Mouse (Mus musculus): Measurements from ENCODE around the gene Arl14. TPM values are rescaled to one million over a fixed set of nuclear protein-coding genes. Genes with fewer than 3 reads are reported as not detected.

Gene Arl14
- polyA plus RNA-seq, 1 experiment from 2014 or later = not detected

DNA sequence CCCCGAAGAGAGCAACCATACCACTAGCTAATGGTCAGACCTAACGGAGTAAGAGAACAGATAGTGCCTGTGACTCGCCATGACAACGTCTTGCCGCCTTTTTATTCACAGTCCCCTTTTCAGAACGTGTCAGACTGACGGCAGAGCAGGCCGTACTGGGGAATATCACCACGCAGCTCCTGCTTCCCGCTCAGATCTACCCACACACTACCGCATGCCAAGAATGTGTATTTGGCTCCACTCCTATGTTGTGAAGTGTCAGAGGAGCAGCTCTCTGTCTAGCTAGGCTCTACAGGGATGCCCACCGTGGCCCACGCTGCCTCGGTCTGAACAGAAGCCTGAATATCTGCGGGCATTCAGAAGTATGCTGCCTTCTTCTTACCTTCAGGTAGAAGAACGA lies 35.6 kb upstream of the Arl14 start:
- H3K4me2 ChIP-seq = no peak overlapping the region
- H3K4me3 ChIP-seq (ENCODE audit: low read depth, low read length) = no peak overlapping the region
- no peaks in the 10 kb centered on the region for H3K36me3 ChIP-seq (ENCODE audit: control insufficient read depth, insufficient read depth, low read length)
- no peaks in the 10 kb centered on the region for H3K9me3 ChIP-seq (ENCODE audit: control insufficient read depth, low read length)
- 82% methylated on average over 16 of the region's 16 CpGs for WGBS
- ATAC-seq (replicated peaks; ENCODE audit: low FRiP score) (no peak), DNase-seq (ENCODE audit: low spot score) (no peak)
- H3K9ac ChIP-seq (ENCODE audit: low read depth, low read length) = no peak overlapping the region
- H3K4me1 ChIP-seq (replicated peaks; ENCODE audit: control insufficient read depth, insufficient read depth, low read length) = no peaks in the 10 kb centered on the region
- no peaks in the 10 kb centered on the region for H3K27me3 ChIP-seq (replicated peaks; ENCODE audit: control insufficient read depth, insufficient read depth, low read length)
- no peak overlapping the region for H3K27ac ChIP-seq (ENCODE audit: low read depth, low read length)

GRCm38 (mm10) chr3:69192995-69193394 lies 29.2 kb upstream of the Arl14 start:
- H3K9ac ChIP-seq (ENCODE audit: low read depth, low read length) = no peak overlapping the region
- no peaks in the 10 kb centered on the region for H3K9me3 ChIP-seq (ENCODE audit: control insufficient read depth, low read length)
- DNase-seq (ENCODE audit: low spot score) = no peak
- no peak overlapping the region for H3K4me2 ChIP-seq
- ATAC-seq (replicated peaks; ENCODE audit: low FRiP score) = no peak
- WGBS = 85% methylated on average over 3 of the region's 3 CpGs
- H3K4me1 ChIP-seq (replicated peaks; ENCODE audit: control insufficient read depth, insufficient read depth, low read length) = no peaks in the 10 kb centered on the region
- no peaks in the 10 kb centered on the region for H3K36me3 ChIP-seq (ENCODE audit: control insufficient read depth, insufficient read depth, low read length)
- H3K27ac ChIP-seq (ENCODE audit: low read depth, low read length) = no peak overlapping the region
- no peaks in the 10 kb centered on the region for H3K27me3 ChIP-seq (replicated peaks; ENCODE audit: control insufficient read depth, insufficient read depth, low read length)
- no peak overlapping the region for H3K4me3 ChIP-seq (ENCODE audit: low read depth, low read length)

DNA sequence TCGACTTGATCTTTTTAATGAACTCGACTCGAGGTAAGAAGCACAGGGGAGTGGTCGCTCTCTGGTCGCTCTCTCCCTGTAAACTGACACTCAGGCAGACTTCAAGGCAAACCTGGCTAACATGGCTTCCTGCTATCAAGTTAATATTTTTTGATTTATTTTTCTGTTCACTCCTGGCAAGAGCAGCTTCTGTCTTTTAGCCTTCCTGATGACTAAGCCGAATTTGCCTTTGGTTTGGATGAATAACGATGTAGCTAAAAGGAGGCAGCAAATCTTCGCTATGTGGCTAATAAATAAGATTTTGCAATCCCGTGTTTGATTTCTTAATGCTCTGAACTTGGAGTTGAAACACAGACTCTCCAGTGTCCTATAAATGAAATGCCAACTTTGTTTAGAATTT lies 27.7 kb upstream of the Arl14 start:
- no peak overlapping the region for H3K27ac ChIP-seq (ENCODE audit: low read depth, low read length)
- ATAC-seq (replicated peaks; ENCODE audit: low FRiP score) = no peak
- no peak overlapping the region for H3K9ac ChIP-seq (ENCODE audit: low read depth, low read length)
- H3K36me3 ChIP-seq (ENCODE audit: control insufficient read depth, insufficient read depth, low read length) = no peaks in the 10 kb centered on the region
- no peaks in the 10 kb centered on the region for H3K4me1 ChIP-seq (replicated peaks; ENCODE audit: control insufficient read depth, insufficient read depth, low read length)
- no peaks in the 10 kb centered on the region for H3K9me3 ChIP-seq (ENCODE audit: control insufficient read depth, low read length)
- no peak for DNase-seq (ENCODE audit: low spot score)
- H3K27me3 ChIP-seq (replicated peaks; ENCODE audit: control insufficient read depth, insufficient read depth, low read length) = no peaks in the 10 kb centered on the region
- WGBS = 62% methylated on average over 9 of the region's 9 CpGs
- H3K4me3 ChIP-seq (ENCODE audit: low read depth, low read length) = no peak overlapping the region
- no peak overlapping the region for H3K4me2 ChIP-seq

DNA sequence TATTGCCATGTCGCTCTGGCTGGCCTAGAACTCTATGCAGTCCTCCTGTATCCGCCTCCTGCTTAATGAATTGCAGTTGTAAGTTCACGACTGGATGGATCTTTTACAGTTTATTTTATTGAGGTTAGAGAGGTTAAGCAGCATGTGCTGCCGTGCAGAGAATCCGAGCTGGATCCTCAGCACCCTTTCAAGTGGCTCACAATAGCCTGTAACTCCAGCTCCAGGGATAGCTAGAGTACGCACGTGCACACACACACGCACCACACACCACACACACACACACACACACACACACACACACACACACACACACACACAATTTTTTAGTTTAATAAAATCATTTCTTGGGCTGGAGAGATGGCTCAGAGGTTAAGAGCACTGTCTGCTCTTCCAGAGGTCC lies 27.0 kb upstream of the Arl14 start:
- no peak overlapping the region for H3K9ac ChIP-seq (ENCODE audit: low read depth, low read length)
- 75% methylated on average over 8 of the region's 8 CpGs for WGBS
- H3K27ac ChIP-seq (ENCODE audit: low read depth, low read length) = no peak overlapping the region
- ATAC-seq (replicated peaks; ENCODE audit: low FRiP score) = no peak
- no peak overlapping the region for H3K4me2 ChIP-seq
- no peaks in the 10 kb centered on the region for H3K27me3 ChIP-seq (replicated peaks; ENCODE audit: control insufficient read depth, insufficient read depth, low read length)
- DNase-seq (ENCODE audit: low spot score) = no peak
- no peaks in the 10 kb centered on the region for H3K4me1 ChIP-seq (replicated peaks; ENCODE audit: control insufficient read depth, insufficient read depth, low read length)
- H3K4me3 ChIP-seq (ENCODE audit: low read depth, low read length) = no peak overlapping the region
- no peaks in the 10 kb centered on the region for H3K36me3 ChIP-seq (ENCODE audit: control insufficient read depth, insufficient read depth, low read length)
- no peaks in the 10 kb centered on the region for H3K9me3 ChIP-seq (ENCODE audit: control insufficient read depth, low read length)

- no peak for DNase-seq (ENCODE audit: low spot score)
- no peaks in the 10 kb centered on the region for H3K27me3 ChIP-seq (replicated peaks; ENCODE audit: control insufficient read depth, insufficient read depth, low read length)
Observed at GRCm38 (mm10) chr3:69198098-69198497, 24.1 kb upstream of the Arl14 start.

GRCm38 (mm10) chr3:69200251-69200650 lies 22.0 kb upstream of the Arl14 start:
- H3K27ac ChIP-seq (ENCODE audit: low read depth, low read length) = no peak overlapping the region
- no peak overlapping the region for H3K9ac ChIP-seq (ENCODE audit: low read depth, low read length)
- ATAC-seq (replicated peaks; ENCODE audit: low FRiP score) (no peak), DNase-seq (ENCODE audit: low spot score) (no peak)
- H3K4me1 ChIP-seq (replicated peaks; ENCODE audit: control insufficient read depth, insufficient read depth, low read length) = peaks cover 2% of the 10 kb centered on the region
- WGBS = 80% methylated on average over 1 of the region's 1 CpGs
- H3K4me2 ChIP-seq = no peak overlapping the region
- no peak overlapping the region for H3K4me3 ChIP-seq (ENCODE audit: low read depth, low read length)
- no peaks in the 10 kb centered on the region for H3K27me3 ChIP-seq (replicated peaks; ENCODE audit: control insufficient read depth, insufficient read depth, low read length)
- no peaks in the 10 kb centered on the region for H3K36me3 ChIP-seq (ENCODE audit: control insufficient read depth, insufficient read depth, low read length)
- no peaks in the 10 kb centered on the region for H3K9me3 ChIP-seq (ENCODE audit: control insufficient read depth, low read length)

More at GRCm38 (mm10) chr3:69198098-69198497, 24.1 kb upstream of the Arl14 start:
- H3K9ac ChIP-seq (ENCODE audit: low read depth, low read length) = no peak overlapping the region
- ATAC-seq (replicated peaks; ENCODE audit: low FRiP score) = no peak
- H3K36me3 ChIP-seq (ENCODE audit: control insufficient read depth, insufficient read depth, low read length) = no peaks in the 10 kb centered on the region
- H3K4me1 ChIP-seq (replicated peaks; ENCODE audit: control insufficient read depth, insufficient read depth, low read length) = no peaks in the 10 kb centered on the region
- H3K9me3 ChIP-seq (ENCODE audit: control insufficient read depth, low read length) = no peaks in the 10 kb centered on the region
- no peak overlapping the region for H3K27ac ChIP-seq (ENCODE audit: low read depth, low read length)
- no peak overlapping the region for H3K4me2 ChIP-seq
- H3K4me3 ChIP-seq (ENCODE audit: low read depth, low read length) = no peak overlapping the region
- 68% methylated on average over 2 of the region's 2 CpGs for WGBS

GRCm38 (mm10) chr3:69201206-69201605 lies 21.0 kb upstream of the Arl14 start:
- Histone ChIP-seq H3K4me2 (no peak overlapping the region), H3K36me3 (ENCODE audit: control insufficient read depth, insufficient read depth, low read length) (no peaks in the 10 kb centered on the region), H3K27ac (ENCODE audit: low read depth, low read length) (no peak overlapping the region), H3K27me3 (replicated peaks; ENCODE audit: control insufficient read depth, insufficient read depth, low read length) (no peaks in the 10 kb centered on the region), H3K9ac (ENCODE audit: low read depth, low read length) (no peak overlapping the region), H3K4me3 (ENCODE audit: low read depth, low read length) (no peak overlapping the region), H3K9me3 (ENCODE audit: control insufficient read depth, low read length) (no peaks in the 10 kb centered on the region), H3K4me1 (replicated peaks; ENCODE audit: control insufficient read depth, insufficient read depth, low read length) (peaks cover 5% of the 10 kb centered on the region)
- DNase-seq (ENCODE audit: low spot score) (no peak), ATAC-seq (replicated peaks; ENCODE audit: low FRiP score) (no peak)
- 58% methylated on average over 2 of the region's 2 CpGs for WGBS

DNA sequence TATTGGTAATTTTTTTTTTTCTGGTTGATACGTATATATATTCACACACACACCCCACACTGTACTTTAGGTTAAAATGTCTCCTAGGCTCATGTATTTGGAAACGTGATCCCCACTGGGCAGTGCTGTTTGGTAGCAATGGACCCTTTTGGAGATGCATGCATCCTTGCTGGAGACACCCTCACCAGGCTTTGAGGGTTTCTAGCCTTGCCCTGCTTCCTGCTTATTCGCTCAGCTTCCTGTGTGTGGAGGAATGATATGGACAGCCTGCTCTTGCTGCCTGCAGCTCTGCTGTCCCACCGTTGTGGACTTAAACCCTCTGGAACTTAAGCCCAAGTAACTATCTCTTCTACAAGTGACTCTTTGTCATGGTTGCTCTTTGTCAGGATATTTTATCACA lies 19.3 kb upstream of the Arl14 start:
- H3K4me1 ChIP-seq (replicated peaks; ENCODE audit: control insufficient read depth, insufficient read depth, low read length) = peaks cover 5% of the 10 kb centered on the region
- H3K27me3 ChIP-seq (replicated peaks; ENCODE audit: control insufficient read depth, insufficient read depth, low read length) = no peaks in the 10 kb centered on the region
- no peaks in the 10 kb centered on the region for H3K9me3 ChIP-seq (ENCODE audit: control insufficient read depth, low read length)
- DNase-seq (ENCODE audit: low spot score) (no peak), ATAC-seq (replicated peaks; ENCODE audit: low FRiP score) (0 out of 2 replicates have a peak, but pooled peaks have one; percentile 34)
- no peak overlapping the region for H3K9ac ChIP-seq (ENCODE audit: low read depth, low read length)
- H3K4me3 ChIP-seq (ENCODE audit: low read depth, low read length) = no peak overlapping the region
- no peak overlapping the region for H3K27ac ChIP-seq (ENCODE audit: low read depth, low read length)
- WGBS = 48% methylated on average over 4 of the region's 4 CpGs
- no peak overlapping the region for H3K4me2 ChIP-seq
- H3K36me3 ChIP-seq (ENCODE audit: control insufficient read depth, insufficient read depth, low read length) = no peaks in the 10 kb centered on the region

GRCm38 (mm10) chr3:69205266-69206054 lies 16.8 kb upstream of the Arl14 start:
- no peak for DNase-seq (ENCODE audit: low spot score)
- WGBS = 33% methylated on average over 7 of the region's 7 CpGs
- Histone ChIP-seq H3K36me3 (ENCODE audit: control insufficient read depth, insufficient read depth, low read length) (no peaks in the 10 kb centered on the region), H3K9ac (ENCODE audit: low read depth, low read length) (no peak overlapping the region), H3K4me2 (peak overlapping the region; percentile 18), H3K4me3 (ENCODE audit: low read depth, low read length) (no peak overlapping the region), H3K27ac (ENCODE audit: low read depth, low read length) (no peak overlapping the region), H3K27me3 (replicated peaks; ENCODE audit: control insufficient read depth, insufficient read depth, low read length) (no peaks in the 10 kb centered on the region), H3K4me1 (replicated peaks; ENCODE audit: control insufficient read depth, insufficient read depth, low read length) (peaks cover 5% of the 10 kb centered on the region), H3K9me3 (ENCODE audit: control insufficient read depth, low read length) (no peaks in the 10 kb centered on the region)
- no peak; the same call in 1 of the 2 replicates for ATAC-seq (replicated peaks; ENCODE audit: low FRiP score)
